In the genomic region with DNA sequence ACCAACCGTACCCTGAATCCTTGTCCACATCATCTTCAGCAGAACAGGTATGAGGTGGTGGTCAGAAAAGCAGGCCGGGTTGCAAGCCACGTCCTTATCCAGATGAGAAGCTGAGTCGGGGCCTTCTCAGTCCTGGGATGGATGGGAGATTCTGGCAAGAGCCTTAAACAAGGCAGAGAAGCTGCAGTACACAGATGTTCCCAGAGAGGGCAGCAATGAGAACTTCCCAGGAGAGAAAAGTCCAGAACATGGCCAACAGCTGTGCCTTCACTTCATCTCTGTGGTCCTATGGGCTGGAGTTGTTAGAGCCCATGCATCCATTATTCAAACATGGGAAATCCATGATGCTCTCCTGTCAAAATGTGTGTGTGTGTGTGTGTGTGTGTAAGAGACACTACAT, we compare ENCODE assay signal across 9 mouse cellular contexts. TPM values are rescaled to one million over a fixed set of nuclear protein-coding genes. Genes with fewer than 3 reads are reported as not detected.
DNase-seq lines count a peak whose midpoint lies in the region; ATAC-seq and TF ChIP-seq lines count a peak whose summit lies in the region.
"Had no signal": no experiment of that assay in that cellular context is flagged by ENCODE, and none has a peak within 500 bp of the region (broad histone marks: within the 10 kb centered on the region; RNA-seq: fewer than 3 reads in every experiment).

No protein-coding gene starts in this region.

- H3K4me3 ChIP-seq in lung, embryonic 14.5 days (ENCODE audit: low read depth, low read length), result no peak overlapping the region
- H3K4me3 ChIP-seq: hindbrain, embryonic 15.5 days had no signal

- no peaks in the 10 kb centered on the region for H3K9me3 ChIP-seq in lung, embryonic 14.5 days (ENCODE audit: low read depth, low read length)
- H3K9me3 ChIP-seq: hindbrain, embryonic 15.5 days had no signal

- TF ChIP-seq CTCF in lung, embryonic 14.5 days (IDR thresholded peaks at IDR 0.05; ENCODE audit: low read depth), result peak; percentile 66

- no peak overlapping the region for H3K9ac ChIP-seq in lung, embryonic 14.5 days
- H3K9ac ChIP-seq: hindbrain, embryonic 15.5 days had no signal

- no peaks in the 10 kb centered on the region for H3K36me3 ChIP-seq in lung, embryonic 14.5 days (ENCODE audit: insufficient read depth)
- H3K36me3 ChIP-seq: hindbrain, embryonic 15.5 days had no signal

- no peak overlapping the region for H3K4me2 ChIP-seq in lung, embryonic 14.5 days
- H3K4me2 ChIP-seq: hindbrain, embryonic 15.5 days had no signal

- no peaks in the 10 kb centered on the region for H3K27me3 ChIP-seq in lung, embryonic 14.5 days (ENCODE audit: insufficient read depth, low read length)
- H3K27me3 ChIP-seq: hindbrain, embryonic 15.5 days had no signal

- ATAC-seq in inflammation-experienced regulatory T-cells, adult 6 months, result peak; percentile 52
- no peak for ATAC-seq in lung, embryonic 14.5 days (ENCODE audit: insufficient read depth)

- no peak overlapping the region for H3K27ac ChIP-seq in lung, embryonic 14.5 days (ENCODE audit: low read depth)
- H3K27ac ChIP-seq: hindbrain, embryonic 15.5 days had no signal

- 53% methylated on average over 4 of the region's 4 CpGs for WGBS in lung, embryonic 14.5 days

- no peaks in the 10 kb centered on the region for H3K4me1 ChIP-seq in lung, embryonic 14.5 days (ENCODE audit: insufficient read depth)
- H3K4me1 ChIP-seq: hindbrain, embryonic 15.5 days had no signal

- peak; percentile 18 for DNase-seq in cerebellum, adult 11-12 months
- DNase-seq in cerebellum, adult 9-11 months, result no peak
- peak; percentile 51 for DNase-seq in right cerebral cortex, adult 18-20 months
- DNase-seq in right cerebral cortex, postnatal 25 days, result no peak
- DNase-seq in cerebellum, postnatal 36 days, result peak; percentile 47 to 48
- peak; percentile 87 for DNase-seq in lung, embryonic 14.5 days
- DNase-seq in spleen, adult 12 weeks (ENCODE audit: low spot score), result peak; percentile 37

RNA-seq across cellular contexts. Expression of gene Abcg1, which starts 39.2 kb away (rescaled TPM):
- polyA plus RNA-seq in inflammation-experienced regulatory T-cells, adult 6 months (2017; shearing (Covaris generic)), result 100 to 1,000 TPM in 1 of 3 experiments, 10 to 100 TPM in 2; 67.1 to 113 (median 95.6) TPM
- polyA plus RNA-seq in lung, embryonic 14.5 days (2014; fragmentation: Nextera tagmentation; extraction: Ambion mirVana), result 8.4 and 9.6 TPM in 2 replicates

Comparison
In these comparisons a context has a peak if more than half of its experiments do, and no peak if none do; other contexts are left out.
1. DNase-seq: peak in cerebellum, adult 11-12 months (single experiment), right cerebral cortex, adult 18-20 months (single experiment), cerebellum, postnatal 36 days (2 of 2), lung, embryonic 14.5 days (single experiment) and spleen, adult 12 weeks (single experiment); none in cerebellum, adult 9-11 months (single experiment) and right cerebral cortex, postnatal 25 days (single experiment).